Mouse (Mus musculus) layer of hippocampus, adult 9-10 months (tissue): ENCODE measurements around the gene Lrrc1.

Experiments used
- DNase-seq: peaks from one replicate; pipeline ENCODE4 v3.0.0; 2022; ENCODE audit warnings: low spot score

Gene Lrrc1

GRCm38 (mm10) chr9:77502171-77502547 lies 42.5 kb downstream of the Lrrc1 start:
- DNase-seq, result no peak

GRCm38 (mm10) chr9:77499084-77499483 lies 45.6 kb downstream of the Lrrc1 start:
- DNase-seq, result no peak

DNA sequence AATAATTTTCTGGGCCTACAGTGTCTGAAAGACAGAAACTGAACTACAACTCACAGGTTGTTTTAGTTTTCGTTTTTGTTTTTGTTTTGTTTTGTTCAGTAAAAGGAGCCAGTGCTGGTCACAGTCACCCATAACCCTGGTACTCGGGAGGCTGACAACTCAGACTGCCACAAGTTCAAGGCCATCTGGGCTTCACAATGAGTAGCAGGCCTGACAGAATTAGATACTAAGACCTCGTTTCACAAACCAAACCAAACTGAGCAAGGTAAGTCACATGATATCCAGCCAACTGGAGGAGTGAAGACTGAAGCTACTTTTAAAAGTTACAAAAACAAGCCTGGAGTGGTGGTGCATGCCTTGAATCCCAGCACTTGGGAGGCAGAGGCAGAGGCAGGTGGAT lies 46.3 kb downstream of the Lrrc1 start:
- no peak for DNase-seq

- no peak for DNase-seq
These were observed 47.5 kb downstream of the Lrrc1 start for GRCm38 (mm10) chr9:77497173-77497572.

GRCm38 (mm10) chr9:77496540-77497062 lies 48.1 kb downstream of the Lrrc1 start:
- DNase-seq, result no peak

DNA sequence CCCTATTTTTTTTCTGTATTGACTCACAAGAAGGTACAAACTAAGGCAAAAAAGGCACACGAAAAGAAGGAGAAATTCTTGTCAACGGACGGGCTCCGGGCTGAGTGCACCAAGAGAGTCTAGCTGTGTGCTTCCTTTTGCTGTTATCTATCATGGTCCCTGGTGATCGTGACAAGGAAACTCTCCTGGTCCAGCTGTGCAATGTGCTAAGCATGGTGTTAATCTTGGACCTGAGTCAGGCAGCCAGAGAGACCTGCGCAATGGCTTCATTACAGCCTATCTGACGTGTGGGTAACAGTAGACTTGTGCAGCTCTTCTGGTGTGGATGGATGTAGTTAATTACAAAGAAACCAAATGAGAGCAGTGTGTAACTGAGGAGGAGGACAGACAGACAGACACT lies 50.4 kb downstream of the Lrrc1 start:
- DNase-seq, result no peak

GRCm38 (mm10) chr9:77488611-77489010 lies 56.1 kb downstream of the Lrrc1 start:
- no peak for DNase-seq

DNA sequence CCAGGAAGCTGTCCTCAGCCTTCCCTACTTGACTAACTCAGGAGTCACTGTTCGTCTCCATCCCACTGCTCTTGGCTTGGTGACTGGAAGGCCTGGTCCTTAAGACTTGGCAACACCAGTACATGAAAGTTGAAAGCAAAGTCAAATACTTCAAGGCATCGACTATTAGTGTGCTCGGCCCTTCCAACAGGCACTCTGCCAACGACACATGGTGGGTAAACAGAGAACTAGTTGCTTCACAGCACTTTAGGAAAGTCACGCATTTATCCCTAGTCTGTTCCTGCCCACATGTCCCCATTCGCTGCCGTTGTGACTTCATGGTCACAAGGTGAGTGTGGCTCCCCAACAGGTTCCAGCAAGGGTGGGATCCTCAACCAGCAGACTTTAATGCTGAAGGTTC lies 57.2 kb downstream of the Lrrc1 start:
- no peak for DNase-seq

DNA sequence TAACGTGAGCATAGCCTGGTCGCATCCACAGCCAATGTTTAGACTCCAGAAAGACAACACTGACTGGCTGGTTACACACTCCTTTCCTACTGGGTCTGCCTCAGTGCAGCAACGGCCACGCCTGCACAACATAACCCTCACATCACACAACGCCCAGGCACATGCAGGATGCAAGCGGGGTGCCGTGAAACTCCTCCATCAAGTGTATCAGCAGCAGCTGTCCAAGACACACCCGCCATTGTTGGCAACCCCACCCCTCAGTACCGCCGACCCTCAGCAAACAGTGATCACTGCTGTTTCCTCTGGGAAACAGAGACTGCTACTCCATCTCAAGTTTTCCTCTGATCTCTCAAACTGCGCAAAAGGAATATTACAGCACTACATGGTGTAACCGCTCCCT lies 58.8 kb downstream of the Lrrc1 start:
- no peak for DNase-seq

- DNase-seq, result no peak
These were observed 59.9 kb downstream of the Lrrc1 start for GRCm38 (mm10) chr9:77484751-77485150.

GRCm38 (mm10) chr9:77483559-77483958 lies 61.1 kb downstream of the Lrrc1 start:
- DNase-seq, result no peak

GRCm38 (mm10) chr9:77482281-77482680 lies 62.4 kb downstream of the Lrrc1 start:
- no peak for DNase-seq

GRCm38 (mm10) chr9:77481380-77481779 lies 63.3 kb downstream of the Lrrc1 start:
- DNase-seq, result no peak

DNA sequence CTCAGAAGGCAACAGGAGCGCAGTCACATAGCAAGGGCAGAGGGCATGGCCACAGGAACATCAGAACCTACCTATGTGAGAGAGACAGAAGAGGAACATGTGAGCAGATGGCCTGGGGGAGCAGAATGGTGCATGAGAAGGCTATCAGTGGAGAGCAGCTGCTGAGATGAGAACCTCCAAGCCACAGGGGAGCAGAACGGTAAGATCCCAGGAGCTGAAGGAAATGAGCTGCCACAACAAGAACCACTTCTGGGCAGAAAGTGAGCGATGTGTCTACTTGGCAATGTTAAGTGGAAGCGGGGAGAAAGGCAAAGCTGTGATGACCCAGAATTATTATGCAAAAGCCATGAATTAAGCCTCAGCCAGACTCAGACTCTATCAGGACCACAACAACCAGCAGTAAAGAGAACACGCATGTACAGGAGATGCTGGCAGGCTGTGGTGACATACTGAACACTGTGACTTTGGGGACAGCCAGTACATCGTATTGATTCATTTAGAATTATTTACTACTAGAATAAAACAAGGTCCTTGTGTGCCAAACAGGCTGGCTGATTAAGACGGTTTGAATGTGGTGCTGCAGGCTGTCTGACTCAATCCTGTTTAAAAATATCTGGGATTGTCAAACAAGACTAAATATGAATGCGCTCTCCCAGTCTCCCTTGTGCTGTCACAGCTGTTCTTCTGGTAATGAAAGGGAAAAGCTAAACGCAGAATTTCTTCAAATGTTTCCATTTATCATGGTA lies 63.9 kb downstream of the Lrrc1 start:
- peak; percentile 36 for DNase-seq

- DNase-seq, result no peak
These were observed 64.7 kb downstream of the Lrrc1 start for GRCm38 (mm10) chr9:77480001-77480400.

DNA sequence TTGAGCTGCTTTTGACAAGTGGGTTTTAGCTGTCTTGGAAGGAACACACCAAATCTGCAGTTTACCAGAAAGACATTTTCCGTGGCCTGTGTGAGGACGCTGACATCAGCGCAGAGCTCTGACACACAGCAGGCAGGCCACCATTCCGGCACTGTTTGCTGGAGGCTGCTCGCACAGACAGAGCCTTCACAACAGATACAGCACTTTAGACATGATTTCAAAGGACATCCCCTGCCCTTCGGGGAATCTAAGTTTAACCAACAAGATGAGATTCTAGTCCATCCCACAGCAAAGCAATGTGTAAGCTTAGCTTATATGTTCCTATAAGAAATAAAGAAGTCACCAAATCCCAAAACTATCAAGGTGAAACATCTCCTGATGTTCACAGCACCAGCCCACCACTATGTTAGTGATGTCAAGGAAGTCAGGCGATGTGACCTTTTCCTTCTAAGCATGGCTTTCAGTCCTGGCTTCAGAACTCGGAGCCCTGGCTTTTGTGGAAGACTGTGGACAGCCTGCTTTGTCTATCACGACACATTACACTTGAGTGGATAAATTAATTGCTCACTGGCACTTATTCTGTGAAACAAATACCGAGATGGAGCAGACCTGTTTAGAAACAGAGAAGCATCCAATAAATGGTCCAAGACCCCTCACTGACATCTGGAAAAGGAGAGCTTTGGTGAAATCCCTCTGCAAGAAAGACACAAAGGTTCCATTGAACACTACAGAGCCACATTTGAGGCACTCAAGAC lies 66.3 kb downstream of the Lrrc1 start:
- DNase-seq, result no peak

DNA sequence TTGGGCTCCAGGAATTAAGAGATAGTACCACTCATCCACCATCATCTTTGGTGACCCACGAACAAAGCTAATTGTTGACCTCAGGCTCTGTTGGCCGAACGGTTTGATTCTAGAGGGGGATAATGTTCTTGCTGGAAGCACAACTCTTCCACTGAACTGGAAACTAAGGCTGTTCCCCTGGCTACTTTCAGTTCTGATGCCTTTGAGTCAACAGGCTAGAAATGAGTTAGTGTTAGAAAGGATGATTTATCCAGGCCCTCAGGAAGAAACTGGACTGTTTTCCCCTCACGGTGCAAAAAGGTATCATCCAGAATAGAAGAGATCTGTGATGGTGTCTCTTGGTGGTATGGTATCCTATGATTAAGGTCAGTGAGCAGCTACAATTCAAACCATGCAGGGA lies 70.1 kb downstream of the Lrrc1 start:
- no peak for DNase-seq

DNA sequence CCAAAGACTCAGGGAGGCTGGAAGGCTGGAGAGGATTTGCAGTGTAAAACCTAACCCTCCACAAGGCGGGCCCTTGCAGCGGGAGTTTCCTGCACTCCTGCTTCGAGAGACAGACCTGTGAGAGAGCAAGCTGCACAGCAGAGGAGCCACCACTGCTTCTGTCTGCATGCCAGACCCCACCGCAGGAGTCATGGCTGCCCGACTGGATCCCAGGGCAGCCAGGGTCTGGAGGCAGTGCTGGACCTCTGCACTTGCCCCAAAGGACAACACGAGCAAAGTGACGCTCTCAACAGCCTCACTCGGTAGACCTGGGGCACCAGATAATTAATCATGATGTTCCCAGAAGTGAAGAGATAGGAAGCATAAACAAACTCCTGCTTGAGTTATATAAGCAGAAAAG lies 72.1 kb downstream of the Lrrc1 start:
- DNase-seq, result no peak

GRCm38 (mm10) chr9:77471646-77472220 lies 72.9 kb downstream of the Lrrc1 start:
- no peak for DNase-seq

DNA sequence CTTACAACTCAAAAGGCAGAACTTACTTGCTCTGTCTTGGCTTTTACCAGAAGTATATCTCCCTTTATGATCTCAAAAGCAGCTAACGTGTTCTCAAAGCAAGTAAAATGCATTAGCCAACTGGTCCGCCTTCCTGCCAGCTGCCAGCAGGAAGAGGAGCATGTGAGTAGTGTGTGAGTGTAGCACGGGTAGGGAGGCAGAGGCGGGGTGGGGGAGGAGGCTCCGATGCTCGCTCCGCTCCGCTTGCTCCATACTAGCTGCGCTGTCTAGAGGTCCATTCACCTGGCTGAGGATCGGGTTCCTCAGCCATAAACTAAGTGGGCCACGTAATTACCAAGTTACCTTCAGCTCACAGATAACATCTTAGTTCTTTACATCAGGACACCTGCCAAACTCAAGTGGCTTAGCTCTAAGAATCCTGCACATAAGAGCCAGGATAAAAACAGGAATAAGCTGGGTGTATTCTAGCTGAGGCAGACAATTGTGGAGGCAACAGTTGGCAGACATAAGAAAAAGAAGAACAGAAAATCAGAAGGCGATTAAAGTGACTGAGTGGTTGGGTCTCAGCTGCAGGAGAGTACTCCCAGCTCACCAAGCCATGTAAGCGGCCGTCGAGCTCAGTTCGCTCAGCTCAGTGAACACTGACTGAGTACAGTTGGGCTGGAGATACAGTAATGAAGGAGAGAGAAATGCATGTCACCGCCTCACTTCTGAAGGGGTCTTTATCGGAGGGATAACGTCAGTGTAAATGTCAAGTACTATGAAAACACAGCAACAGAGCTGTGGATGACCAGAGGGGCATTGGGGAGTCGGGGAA lies 74.7 kb downstream of the Lrrc1 start:
- peak; percentile 35 for DNase-seq

DNA sequence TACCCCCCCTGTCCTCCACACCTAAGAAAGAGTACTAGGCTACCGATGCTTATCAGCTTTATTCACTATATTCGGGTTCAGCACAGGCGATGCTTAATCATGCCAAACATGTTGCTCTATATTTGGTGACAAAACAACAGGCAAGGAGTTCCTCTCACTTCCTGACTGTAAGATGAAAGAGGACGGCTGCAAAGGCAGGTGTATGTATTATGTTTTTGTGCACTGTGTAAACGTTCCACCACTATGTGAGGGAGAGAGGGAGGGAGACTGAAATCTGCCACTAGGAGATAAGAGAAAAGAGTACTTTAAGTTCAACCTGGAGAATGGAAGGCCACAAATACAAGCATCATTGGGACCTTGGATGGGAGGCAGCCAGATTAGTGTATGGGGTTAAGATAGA lies 77.7 kb downstream of the Lrrc1 start:
- no peak for DNase-seq

DNA sequence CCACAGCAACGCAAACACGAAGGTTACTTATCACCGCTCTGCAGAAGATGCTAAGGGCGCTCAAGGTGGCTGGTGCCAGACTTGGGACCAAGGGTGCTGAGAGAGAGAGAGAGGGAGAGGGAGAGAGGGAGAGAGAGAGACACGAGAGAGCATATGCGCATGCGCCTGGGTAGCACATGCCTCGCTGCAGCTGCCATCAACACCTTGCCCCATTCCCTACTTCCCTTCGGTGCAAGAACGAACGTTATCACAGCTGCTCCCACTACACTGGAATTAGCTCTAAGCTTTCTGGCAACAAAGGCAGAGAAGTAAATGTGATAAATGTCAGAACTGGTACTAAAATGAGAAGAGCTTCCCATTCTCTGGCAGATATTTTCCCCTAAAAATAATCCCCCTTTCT lies 79.3 kb downstream of the Lrrc1 start:
- no peak for DNase-seq
